Mouse (Mus musculus) embryo, embryonic 11.5 days (tissue): ENCODE results near the gene Tmem117.

ENCODE experiments used
- DNase-seq: peaks from one replicate; pipeline ENCODE4 v3.0.0-alpha.2; 2012; ENCODE audit warnings: low read depth, low spot score

Tmem117 gene

GRCm38 (mm10) chr15:95024401-95024800 is 395.4 kb downstream of the Tmem117 start:
- DNase-seq: no peak

GRCm38 (mm10) chr15:95028862-95029486 is 399.9 kb downstream of the Tmem117 start:
- DNase-seq: no peak

GRCm38 (mm10) chr15:95029487-95029875 is 400.4 kb downstream of the Tmem117 start:
- no peak for DNase-seq

GRCm38 (mm10) chr15:95042437-95042836 is 413.4 kb downstream of the Tmem117 start:
- no peak for DNase-seq

- DNase-seq: no peak
Observed at GRCm38 (mm10) chr15:95044011-95044410, 415.0 kb downstream of the Tmem117 start.

GRCm38 (mm10) chr15:95047486-95047885 is 418.5 kb downstream of the Tmem117 start:
- no peak for DNase-seq

GRCm38 (mm10) chr15:95049171-95049729 is 420.2 kb downstream of the Tmem117 start:
- DNase-seq: no peak

- no peak for DNase-seq
Observed at GRCm38 (mm10) chr15:95055081-95055650, 426.1 kb downstream of the Tmem117 start.

GRCm38 (mm10) chr15:95068023-95068422 is 439.0 kb downstream of the Tmem117 start:
- DNase-seq: no peak

- no peak for DNase-seq
Observed at GRCm38 (mm10) chr15:95068799-95069198, 439.8 kb downstream of the Tmem117 start.

- DNase-seq: no peak
Observed at GRCm38 (mm10) chr15:95070881-95071280, 441.8 kb downstream of the Tmem117 start.

GRCm38 (mm10) chr15:95075356-95075755 is 446.3 kb downstream of the Tmem117 start:
- no peak for DNase-seq

- DNase-seq: no peak
Observed at GRCm38 (mm10) chr15:95081654-95082053, 452.6 kb downstream of the Tmem117 start.

GRCm38 (mm10) chr15:95085962-95086361 is 456.9 kb downstream of the Tmem117 start:
- no peak for DNase-seq

GRCm38 (mm10) chr15:95100133-95100532 is 471.1 kb downstream of the Tmem117 start:
- no peak for DNase-seq

- no peak for DNase-seq
Observed at GRCm38 (mm10) chr15:95101522-95101921, 472.5 kb downstream of the Tmem117 start.

GRCm38 (mm10) chr15:95107246-95107809 is 478.3 kb downstream of the Tmem117 start:
- DNase-seq: no peak

GRCm38 (mm10) chr15:95108626-95109025 is 479.6 kb downstream of the Tmem117 start:
- no peak for DNase-seq

GRCm38 (mm10) chr15:95131401-95131800 is 502.4 kb downstream of the Tmem117 start:
- DNase-seq: no peak

- DNase-seq: no peak
Observed at GRCm38 (mm10) chr15:95135926-95136609, 507.0 kb downstream of the Tmem117 start.

- no peak for DNase-seq
Observed at GRCm38 (mm10) chr15:95137018-95137810, 508.2 kb downstream of the Tmem117 start.
